Mouse (Mus musculus) kidney, embryonic 16.5 days (tissue): ENCODE measurements around the gene Sub1. TPM values are rescaled to one million over a fixed set of nuclear protein-coding genes. Genes with fewer than 3 reads are reported as not detected.

Experiments
- ATAC-seq: fragments of 200-750 bp; cut with Nextera tagmentation; 2 replicates; pipeline ENCODE4 v1.8.0; 2017; ENCODE audit warnings: moderate TSS enrichment; ENCODE audit not compliant: low FRiP score, low TSS enrichment
- H3K27ac ChIP-seq: fragments of 300-500 bp; sonication (generic); 2 replicates; pipeline ENCODE4 v1.5.1; 2014; ENCODE audit warnings: low read length
- H3K27me3 ChIP-seq: fragments of 300-500 bp; sonication (generic); 2 replicates; pipeline ENCODE4 v1.6.1; 2014; ENCODE audit warnings: low read length, control low read depth, mixed read lengths; ENCODE audit not compliant: insufficient read depth
- H3K36me3 ChIP-seq: fragments of 300-500 bp; sonication (generic); 2 replicates; pipeline ENCODE4 v1.6.1; 2014; ENCODE audit warnings: low read length, control low read depth, mixed read lengths; ENCODE audit not compliant: insufficient read depth
- H3K4me1 ChIP-seq: fragments of 300-500 bp; sonication (generic); 2 replicates; pipeline ENCODE4 v1.6.1; 2014; ENCODE audit warnings: low read length, control low read depth, mixed read lengths; ENCODE audit not compliant: insufficient read depth
- H3K4me2 ChIP-seq: fragments of 300-500 bp; sonication (generic); replicated peaks from 2 replicates; pipeline ENCODE4 v1.6.1; 2014; ENCODE audit warnings: low read depth, low read length
- H3K4me3 ChIP-seq: fragments of 300-500 bp; sonication (generic); 2 replicates; pipeline ENCODE4 v1.5.1; 2014; ENCODE audit warnings: mild to moderate bottlenecking, low read length
- H3K9ac ChIP-seq: fragments of 300-500 bp; sonication (generic); replicated peaks from 2 replicates; pipeline ENCODE4 v1.6.1; 2014; ENCODE audit warnings: low read length
- H3K9me3 ChIP-seq: fragments of 300-500 bp; sonication (generic); 2 replicates; pipeline ENCODE4 v1.6.1; 2016; ENCODE audit warnings: low read length, control low read depth
- WGBS: fragments of 180-500 bp; shearing (Covaris S2); extraction: QIAGEN DNeasy Blood & Tissue Kit; methylation state at CpG from one replicate; pipeline ENCODE4 v1.1.7; 2014; 5-methylcytosine and 5-hydroxymethylcytosine counted together
- polyA plus RNA-seq: library from polyadenylated mRNA; unstranded; fragments of >200 nt; fragmentation: Nextera tagmentation; extraction: Ambion mirVana; gene quantifications from 2 replicates; pipeline ENCODE4 v1.2.1, GENCODE M21; 2015

The Sub1 gene
- polyA plus RNA-seq, 1 experiment from 2014 or later, result 637 TPM

DNA sequence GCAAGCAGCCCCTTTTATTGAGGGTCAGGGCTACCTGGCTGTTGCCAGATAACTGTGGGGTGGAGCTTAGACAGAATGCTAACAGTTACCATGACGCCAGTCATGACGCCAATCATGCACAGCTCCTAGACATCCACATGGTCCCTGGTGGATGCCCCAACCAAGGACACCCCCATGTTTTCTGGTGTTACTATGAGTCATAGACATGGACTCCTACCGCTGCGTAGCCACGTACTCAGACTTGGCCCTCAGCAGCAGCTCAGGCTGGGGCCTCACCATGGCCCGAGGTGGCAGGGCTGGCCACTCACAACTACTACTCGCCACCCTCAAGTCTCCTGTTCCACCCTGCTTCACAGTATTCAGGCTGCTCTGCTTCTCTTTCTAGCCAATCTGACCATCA lies 45.6 kb downstream of the Sub1 start:
- WGBS, result 98% methylated on average over 7 of the region's 7 CpGs
- Histone ChIP-seq H3K4me1 (no peaks in the 10 kb centered on the region), H3K4me3 (no peak overlapping the region), H3K27me3 (no peaks in the 10 kb centered on the region), H3K36me3 (no peaks in the 10 kb centered on the region), H3K9me3 (no peaks in the 10 kb centered on the region), H3K9ac (no peak overlapping the region), H3K4me2 (no peak overlapping the region), H3K27ac (no peak overlapping the region)
- ATAC-seq, result no peak

DNA sequence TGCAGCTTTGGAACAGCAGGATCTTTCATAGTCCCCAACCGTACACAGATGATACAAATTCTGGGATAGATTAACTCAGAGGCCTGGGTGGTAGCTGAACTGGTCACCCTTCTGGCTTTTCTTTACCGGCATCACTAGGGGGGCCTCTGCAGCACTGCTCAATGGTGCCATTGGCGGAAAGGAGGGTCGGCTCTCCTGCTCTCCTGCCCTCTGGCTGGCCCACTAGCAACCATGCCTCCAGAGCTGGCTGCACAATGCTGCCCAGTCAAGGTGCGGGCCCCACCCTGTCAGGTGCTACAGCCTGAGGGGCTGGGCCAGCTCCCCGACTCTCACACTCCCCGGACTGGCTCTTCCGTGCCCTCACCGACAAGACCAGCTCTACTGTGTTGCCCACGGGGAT lies 46.6 kb downstream of the Sub1 start:
- Histone ChIP-seq H3K9ac (no peak overlapping the region), H3K4me2 (no peak overlapping the region), H3K4me3 (no peak overlapping the region), H3K36me3 (no peaks in the 10 kb centered on the region), H3K4me1 (no peaks in the 10 kb centered on the region), H3K9me3 (no peaks in the 10 kb centered on the region), H3K27me3 (no peaks in the 10 kb centered on the region), H3K27ac (no peak overlapping the region)
- WGBS, result 89% methylated on average over 10 of the region's 10 CpGs
- ATAC-seq, result no peak

DNA sequence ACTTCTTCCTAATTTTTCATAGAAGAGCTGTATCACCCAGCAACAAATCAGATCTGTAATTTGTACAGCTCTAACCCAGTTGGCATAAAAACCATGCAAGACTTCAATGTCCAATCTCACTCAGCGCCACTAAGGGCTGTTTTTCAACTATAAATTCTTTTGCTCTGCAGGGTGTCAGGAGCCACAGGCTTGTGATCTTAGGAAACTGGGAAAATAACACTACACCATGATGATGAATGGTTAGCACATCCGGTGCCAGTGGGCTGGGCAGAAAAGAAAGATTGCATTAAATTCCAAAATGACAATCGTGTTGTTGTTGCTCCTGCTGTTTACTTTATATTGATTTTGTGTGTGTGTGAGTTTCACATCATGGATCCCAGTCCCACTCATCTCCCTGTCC lies 47.3 kb downstream of the Sub1 start:
- Histone ChIP-seq H3K4me2 (no peak overlapping the region), H3K36me3 (no peaks in the 10 kb centered on the region), H3K27me3 (no peaks in the 10 kb centered on the region), H3K9ac (no peak overlapping the region), H3K9me3 (no peaks in the 10 kb centered on the region), H3K27ac (no peak overlapping the region), H3K4me1 (no peaks in the 10 kb centered on the region), H3K4me3 (no peak overlapping the region)
- 77% methylated on average over 3 of the region's 3 CpGs for WGBS
- no peak for ATAC-seq

DNA sequence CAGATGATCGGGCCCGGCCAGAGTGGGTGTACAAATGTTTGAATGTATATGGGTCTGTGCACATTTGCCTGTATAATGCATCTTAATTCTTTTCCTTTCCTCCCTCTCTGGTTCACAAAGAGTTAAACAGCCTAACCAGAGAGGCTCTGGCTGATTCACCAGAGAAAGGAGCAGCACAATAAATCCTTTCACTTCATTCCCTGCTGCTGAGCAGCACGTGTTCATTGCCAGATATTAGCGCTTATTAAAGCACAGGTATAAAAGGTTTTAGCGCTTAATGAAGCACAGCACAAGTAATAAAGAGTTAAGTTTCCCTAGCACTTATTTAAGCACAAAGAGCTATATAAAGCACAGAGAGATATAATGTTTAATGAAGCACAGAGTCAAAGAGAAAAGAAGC lies 55.9 kb downstream of the Sub1 start:
- Histone ChIP-seq H3K9me3 (no peaks in the 10 kb centered on the region), H3K27ac (no peak overlapping the region), H3K4me2 (no peak overlapping the region), H3K4me1 (no peaks in the 10 kb centered on the region), H3K27me3 (no peaks in the 10 kb centered on the region), H3K36me3 (no peaks in the 10 kb centered on the region), H3K4me3 (no peak overlapping the region), H3K9ac (no peak overlapping the region)
- 49% methylated on average over 5 of the region's 5 CpGs for WGBS
- ATAC-seq, result no peak

Other genes with a start within 250 kb of the Sub1 start
- gene Npr3, start 89.7 kb downstream of the Sub1 start, polyA plus RNA-seq, result 5.9 and 7.7 TPM in 2 replicates
- 101 and 108 TPM in 2 replicates for gene Zfr, start 120.8 kb upstream of the Sub1 start, polyA plus RNA-seq
- gene Mtmr12, start 208.0 kb upstream of the Sub1 start, polyA plus RNA-seq, result 22.5 and 25.0 TPM in 2 replicates